Mouse (Mus musculus) MN1 (cell line): ENCODE measurements around the gene Mxra7.
"Not testable (repeated sequence)": the region's sequence is repeated elsewhere in the genome, so short reads cannot be mapped to it uniquely, and the experiment has no call there.

Experiments used
- DNase-seq: peaks from one replicate; pipeline ENCODE4 v3.0.0-alpha.2; 2016; ENCODE audit warnings: low spot score

Gene Mxra7

DNA sequence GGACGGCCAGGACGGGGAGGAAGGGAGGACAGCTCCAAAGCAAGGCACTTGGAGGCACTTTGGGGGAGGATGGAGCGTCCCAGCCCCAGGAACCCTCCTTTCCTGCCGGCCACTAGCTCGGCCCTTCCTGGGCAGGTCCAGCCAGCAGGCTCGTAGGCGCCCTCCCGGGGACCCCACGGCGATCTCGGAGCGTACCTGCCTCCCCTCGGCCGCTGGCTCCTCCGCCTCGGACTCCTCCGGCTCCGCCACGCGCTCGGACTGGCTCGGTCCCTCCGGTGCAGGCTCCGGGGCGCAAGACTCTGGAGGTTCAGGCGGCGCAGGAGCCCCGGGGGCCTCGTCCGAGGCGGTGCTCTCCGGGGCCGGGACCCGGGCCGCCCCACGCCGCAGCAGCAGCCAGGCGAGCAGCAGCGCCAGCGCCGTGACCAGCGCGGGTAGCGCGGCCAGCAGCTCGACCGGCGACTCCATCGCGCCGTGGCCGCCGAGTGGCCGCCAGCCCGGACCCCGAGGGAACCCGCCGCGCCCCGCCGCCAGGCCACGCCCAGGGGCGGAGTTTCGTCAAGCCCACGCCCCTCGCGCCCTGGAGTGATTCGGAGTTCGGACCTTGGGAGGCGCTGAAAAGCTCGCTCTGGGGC lies at the start of gene Mxra7:
Mxra7 (minus strand) TSS at position 513 of the 632 bp plus-strand sequence.
- DNase-seq, result peak; percentile 78

DNA sequence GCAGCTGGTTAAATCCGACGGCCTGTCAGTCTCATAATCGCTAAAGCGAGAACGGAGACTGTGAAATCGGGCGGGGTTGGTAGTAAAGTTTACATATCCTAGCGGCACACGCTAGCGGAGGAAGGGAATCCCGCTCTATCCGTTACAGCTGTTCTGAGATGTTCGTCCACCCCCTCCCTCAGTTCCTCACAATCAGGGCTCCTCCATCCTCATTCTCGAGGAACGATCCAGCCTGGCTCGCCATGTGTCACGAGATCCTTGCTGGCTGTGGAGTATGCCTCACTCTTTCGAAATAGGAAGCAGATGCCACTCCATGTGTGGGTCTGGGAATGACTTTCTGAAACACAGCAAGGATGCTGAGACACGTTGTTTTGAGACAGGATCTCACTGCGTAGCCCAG lies 46.1 kb upstream of the Mxra7 start:
- DNase-seq, result no peak

DNA sequence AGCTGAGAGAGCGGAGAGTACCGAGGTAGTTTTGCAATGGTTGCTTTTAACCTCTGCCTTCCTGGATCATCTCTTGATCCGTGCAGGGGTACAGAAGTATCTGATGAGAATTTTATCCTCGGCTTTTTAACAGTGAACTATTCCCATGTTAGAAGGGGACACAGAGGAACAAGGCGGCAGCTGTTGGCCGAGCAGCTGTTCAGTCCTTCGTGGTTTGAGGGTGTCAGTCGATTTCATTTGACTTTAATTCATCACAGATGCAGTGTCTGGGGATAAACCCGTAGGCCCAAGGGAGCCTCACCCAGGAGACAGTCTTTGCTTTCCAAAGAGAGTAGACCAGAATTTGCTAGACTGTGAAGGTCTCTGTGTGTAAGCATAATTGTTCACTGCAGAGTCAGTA lies 43.7 kb upstream of the Mxra7 start:
- DNase-seq, result no peak

DNA sequence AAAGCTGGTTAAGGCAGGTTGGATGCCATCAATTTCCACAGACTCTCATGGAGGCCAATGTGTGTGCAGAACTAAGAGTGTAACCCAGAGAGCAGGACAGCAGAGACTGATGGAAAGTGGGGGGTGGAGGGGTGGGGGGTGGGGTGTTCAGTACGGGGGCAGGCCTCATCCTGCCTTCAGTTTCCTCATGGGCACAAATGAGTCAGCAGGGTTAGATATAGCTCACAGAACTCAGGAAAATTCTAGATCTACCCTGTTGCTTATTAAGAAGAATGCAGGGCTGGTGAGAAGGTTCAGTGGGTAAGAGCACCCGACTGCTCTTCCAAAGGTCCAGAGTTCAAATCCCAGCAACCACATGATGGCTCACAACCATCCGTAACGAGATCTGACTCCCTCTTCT lies 41.8 kb upstream of the Mxra7 start:
- no peak for DNase-seq

DNA sequence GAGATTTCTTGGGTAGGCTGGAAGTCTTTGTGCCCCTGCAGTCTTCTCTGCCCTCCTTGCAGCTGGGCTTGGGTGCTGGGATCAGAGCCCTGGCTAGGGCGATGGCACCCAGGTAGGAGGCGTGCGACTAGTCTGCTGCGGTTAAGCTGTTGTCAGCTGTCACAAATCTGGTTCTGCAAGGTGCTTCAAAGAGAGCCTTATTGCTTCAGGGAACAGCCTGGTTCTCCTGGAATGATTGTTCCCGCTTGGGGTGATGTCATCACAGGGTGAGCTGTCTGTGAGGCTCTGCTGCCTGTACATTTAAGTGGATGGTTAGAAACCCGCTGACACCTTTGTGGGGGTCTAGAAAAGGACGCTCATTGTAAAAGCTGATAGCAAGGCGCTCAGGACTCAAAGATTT lies 41.4 kb upstream of the Mxra7 start:
- DNase-seq, result no peak

DNA sequence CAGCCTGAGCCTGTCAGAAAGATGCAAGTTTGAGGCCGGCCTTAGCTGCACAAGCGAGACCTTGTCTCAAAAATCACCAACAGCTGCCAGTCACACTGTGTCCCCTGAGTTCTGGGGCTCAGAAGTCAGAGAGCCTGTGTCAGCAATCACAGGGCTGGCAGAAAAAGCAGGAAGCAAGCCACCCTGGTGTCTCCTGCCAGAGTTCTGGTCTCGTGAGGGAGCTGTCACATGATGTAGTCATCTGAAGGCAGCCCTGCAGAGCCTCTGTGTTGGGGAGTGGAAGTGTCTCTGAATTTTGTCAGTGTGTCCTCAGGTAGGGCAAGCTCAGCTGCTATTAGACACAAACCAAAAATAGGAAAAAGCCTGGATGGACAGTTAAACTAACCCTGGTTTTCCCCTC lies 40.3 kb upstream of the Mxra7 start:
- DNase-seq, result no peak

DNA sequence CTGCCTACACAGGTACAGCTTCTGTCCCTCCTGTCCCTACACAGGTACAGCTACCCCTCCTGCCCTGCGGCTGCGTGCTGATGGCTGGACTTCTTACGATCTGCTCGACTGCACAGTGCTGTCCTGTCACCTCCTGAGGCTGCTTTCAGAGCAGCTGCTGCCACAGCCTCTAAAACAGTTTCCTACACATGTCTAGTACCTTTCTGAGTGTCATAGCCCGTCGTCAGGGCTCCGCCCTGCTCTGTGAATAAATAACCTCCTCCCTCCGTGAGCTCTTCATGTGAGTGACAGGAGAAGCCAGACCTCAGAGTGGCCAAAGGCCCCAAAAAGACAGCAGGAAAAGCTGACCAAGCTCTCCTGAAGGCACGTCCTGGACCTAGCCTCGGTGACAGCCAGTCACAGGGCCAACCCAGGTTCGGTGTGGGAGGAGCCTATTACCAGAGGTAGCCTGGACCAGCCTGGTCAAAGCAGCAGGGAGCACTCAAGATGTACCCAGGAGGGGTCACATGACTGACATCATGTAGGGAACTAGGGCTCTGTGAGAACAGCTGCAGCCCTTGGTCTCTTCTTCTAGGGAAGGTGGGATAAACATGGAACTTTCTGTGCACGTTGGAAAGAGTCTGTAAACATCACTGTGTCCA lies 38.2 kb upstream of the Mxra7 start:
- no peak for DNase-seq

DNA sequence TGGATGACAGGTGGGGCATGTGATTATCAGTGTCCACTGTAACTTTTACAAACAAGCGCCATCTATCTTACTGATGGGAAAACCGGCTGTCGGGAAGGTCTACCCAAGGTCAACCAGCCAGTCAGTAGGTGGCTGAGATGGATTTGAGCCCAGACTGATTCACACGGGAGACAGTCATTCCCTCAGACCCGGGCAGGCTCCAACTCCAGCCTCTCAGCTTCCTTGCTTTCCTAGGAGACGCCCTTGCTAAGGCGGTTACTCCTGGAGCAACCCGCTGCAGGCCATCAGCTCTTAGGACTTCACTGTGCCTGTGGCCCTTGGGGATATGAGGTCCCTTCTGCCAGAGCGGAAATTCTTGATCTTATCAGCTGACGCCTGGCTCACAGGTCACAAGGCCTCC lies 36.6 kb upstream of the Mxra7 start:
- DNase-seq, result peak; percentile 64

DNA sequence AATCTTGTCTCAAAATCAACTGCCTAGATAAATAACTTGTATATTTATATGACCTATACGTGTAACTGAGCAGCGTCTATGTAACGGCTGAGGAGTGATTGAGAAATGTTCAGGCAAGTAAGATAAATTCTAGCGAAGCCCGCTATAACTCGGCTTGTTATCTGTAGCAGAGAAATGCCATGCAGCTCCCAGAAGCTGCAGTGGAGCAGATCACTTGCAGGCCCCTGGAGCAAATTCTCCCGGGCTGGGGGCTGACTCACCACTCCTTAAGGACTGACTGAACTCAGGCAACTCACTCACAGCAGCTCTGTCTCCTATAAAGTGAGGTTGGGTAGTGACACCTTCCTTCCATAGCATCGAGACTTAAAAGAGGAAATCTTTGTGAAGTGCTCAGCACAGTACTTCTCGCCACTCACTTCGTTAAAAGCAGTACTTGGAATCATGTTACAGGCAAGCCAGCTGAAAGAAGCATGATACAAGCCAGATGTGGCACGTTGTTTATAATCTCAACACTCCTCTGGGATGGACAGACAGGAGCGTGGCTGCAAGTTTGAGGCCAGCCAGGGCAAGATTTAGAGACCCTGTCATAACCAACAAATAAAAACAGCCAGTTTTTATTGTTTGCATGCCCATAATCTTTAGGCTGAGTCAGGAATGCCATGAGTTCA lies 29.5 kb upstream of the Mxra7 start:
- peak; percentile 60 for DNase-seq

DNA sequence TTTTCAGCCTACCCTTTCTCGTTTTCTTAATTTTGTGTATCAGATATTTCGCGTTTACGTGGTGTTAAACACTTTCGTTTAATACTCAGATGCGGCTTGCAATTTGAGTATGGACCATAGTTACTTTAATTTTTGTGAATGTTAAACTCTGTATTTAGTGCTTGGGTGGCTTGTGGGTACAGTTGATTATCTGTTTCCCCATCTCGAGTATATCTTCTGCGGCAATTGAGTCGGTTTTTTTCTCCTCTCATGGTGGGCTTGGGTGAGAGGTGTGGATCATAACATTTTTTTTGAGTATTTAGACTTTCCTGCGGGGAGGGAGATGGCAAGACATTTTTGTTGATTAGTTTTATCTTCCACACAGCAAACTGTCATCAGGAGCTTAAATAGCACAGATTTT lies 26.4 kb upstream of the Mxra7 start:
- DNase-seq, result no peak

DNA sequence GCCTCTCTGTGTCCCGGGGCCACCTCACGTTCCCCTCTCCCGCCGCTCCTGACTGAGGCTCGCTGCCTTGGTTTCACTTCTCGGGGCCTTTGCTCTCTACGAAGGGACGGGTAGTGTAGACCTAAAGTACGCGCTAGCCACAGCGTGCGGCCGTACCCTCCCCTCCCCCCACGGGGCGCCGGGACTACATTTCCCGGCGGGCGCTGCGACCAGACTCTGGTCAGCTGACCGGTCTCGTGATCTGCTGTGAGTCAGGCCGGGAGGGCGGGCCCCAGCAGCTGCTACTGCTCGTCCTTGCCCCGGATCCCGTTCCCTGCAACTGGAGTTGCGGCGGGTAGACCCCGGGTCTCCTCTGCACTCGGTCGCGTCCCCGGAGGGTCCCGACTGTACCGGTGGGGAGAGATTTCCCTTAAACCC lies 25.7 kb upstream of the Mxra7 start:
- peak; percentile 94 for DNase-seq

DNA sequence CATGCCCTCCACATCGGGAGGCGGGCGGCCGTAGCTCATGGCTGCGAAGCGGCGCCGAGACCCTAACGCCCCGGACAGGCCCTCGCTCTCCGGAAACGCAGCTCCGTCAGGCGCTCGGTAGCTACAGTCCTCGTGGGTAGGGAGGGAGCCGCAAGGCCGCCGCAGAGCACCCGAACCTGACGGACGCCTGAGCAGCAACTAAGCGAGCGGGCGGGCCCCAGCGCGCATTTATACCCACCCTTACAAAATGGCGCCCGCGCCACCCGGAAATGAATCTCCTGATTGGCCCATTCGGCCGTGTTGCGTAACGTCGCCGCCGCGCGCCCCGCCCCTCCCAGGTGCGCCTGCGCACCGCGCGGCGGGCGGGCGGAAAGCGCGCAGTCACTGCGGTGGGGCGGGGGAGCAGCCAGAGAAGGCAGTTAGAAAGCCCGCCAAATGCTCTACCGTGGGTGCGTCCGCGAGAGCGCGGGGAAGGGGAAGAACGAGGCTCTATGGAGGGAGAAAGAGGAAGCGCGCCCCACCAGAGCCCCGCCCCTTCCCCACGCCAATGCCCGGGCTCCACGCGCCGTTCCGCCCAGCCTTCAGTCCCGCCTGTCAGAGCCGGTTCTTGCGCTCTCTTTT lies 25.2 kb upstream of the Mxra7 start, which contains the start of gene Srsf2:
Srsf2 (minus strand) TSS at position 204 of the 621 bp plus-strand sequence.
- peak; percentile 94 for DNase-seq

DNA sequence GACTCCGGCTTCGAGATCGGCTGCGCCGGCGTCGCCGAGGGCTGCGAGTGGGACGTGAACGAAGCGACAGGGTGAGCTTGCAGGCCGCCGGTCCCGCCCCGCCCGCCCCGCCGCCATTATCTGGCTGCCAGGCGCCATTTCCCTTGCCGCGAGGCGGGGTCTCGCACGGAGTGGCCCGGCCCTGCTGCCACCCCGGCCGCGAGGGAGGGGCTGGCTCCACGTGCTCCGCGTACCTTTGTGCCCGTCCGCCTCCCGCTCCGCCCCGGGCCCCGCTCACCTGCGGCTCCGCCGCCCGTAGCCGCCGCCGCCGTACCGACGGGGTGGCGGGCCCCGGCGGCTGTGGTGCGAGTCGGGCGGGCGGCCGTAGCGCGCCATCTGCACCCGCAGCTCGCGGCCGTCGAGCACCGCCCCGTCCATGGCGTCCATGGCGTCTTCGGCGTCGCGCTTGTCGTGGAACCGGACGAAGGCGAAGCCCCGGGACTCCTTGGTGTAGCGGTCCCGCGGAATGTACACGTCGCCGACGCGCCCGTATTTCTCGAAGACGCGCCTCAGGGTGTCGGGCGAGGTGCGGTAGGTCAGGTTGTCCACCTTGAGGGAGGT lies 24.5 kb upstream of the Mxra7 start, which contains the start of gene Mfsd11:
Mfsd11 (plus strand) TSS at position 150 of the 600 bp plus-strand sequence.
- peak; percentile 76 for DNase-seq

DNA sequence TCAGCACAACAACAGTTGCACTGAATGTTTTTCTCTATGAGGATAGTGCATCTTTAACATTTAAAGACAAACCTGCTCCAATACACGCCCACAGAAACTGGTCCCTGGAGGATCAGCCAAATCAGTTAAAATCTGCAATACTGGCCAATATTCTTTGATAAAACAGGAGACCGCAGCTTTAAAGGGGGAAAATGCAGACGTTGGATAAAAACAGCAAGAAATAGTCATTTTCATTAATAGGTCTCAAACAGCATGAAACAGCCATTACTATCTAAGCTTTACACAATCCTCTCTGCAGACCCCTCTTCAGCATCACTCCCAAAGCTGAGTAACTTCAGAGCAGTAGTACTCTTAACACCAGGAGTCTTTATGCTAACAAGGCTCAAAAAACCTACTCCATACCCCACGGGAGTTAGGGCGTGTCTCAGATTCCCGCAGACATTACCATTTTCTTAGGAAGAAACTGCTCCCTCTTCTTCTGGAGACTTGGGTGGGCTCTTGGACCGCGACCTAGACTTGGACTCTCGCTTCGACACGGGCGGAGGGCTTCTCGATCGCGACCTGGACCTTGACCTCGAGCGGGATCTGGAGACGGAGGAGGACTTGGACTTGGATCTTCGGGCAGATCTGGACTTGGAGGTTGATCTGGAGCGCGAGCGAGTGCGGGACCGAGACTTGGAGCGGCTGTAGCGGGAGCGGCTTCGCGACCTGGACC lies 23.9 kb upstream of the Mxra7 start:
- DNase-seq, result peak; percentile 53

DNA sequence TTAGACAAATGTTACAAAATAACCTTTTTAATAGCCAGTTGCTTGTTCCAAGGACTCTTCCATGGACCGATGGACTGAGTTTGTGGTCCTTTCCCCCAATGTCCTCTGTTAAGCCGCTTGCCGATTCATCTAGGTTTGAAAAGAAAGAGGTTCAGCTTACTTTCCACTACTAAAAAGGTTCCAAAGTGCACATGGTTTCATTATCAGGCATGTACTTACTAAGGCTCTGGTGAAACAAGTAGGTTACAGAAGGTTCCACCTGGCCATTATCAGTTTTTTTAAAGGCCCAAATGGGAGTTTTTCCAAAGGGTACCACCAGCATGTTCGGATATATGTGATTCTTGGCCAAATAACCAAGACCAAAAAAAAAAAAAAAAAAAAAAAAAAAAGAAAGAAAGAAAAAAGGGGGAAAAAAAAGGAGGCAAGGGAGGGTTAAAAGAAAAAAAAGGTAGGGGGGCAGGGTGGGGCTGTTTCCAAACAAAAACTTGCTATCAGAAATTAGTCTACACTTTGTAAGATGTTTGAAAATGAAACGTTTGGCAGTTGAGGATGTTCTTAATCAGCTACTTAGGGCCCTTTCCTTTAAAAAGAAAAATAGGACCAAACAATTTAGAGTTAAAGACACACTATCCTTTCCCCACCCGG lies 23.1 kb upstream of the Mxra7 start:
- no peak for DNase-seq

DNA sequence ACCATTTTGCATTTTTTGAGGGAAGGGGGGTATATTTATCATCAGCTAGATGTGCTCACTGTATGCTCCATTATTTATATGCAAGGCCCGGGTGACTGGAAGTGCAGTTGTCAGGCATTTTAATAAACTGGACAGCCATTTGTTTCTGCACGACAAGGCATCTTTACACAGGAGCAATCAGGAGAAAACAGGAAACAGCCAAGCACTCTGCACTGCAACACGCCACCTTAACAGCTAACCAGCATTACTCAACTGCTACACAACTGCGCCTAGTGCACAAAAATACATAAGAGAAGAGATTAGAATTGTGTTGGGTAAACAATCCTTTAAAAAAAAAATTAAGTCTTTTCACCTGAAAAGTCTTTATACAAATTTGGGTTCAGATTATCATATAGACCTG lies 22.2 kb upstream of the Mxra7 start:
- DNase-seq, result no peak

DNA sequence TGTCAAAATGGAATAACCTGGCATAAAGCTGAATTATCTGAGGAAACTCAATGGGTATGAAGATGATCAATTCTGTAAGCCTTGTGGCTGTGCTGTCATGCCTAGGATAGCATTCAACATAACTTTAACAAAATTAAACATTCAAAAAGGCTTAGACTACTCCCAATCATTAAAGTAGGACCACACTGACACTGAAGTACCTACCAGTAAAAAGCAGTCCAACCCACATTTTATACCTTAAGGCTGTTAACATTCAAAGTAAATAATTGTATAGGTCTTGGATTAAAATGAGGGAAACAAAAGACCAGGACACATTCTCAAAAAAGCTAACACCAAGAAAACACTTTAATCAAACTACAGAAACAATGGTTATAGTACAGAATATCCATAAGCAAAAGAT lies 21.7 kb upstream of the Mxra7 start:
- no peak for DNase-seq

DNA sequence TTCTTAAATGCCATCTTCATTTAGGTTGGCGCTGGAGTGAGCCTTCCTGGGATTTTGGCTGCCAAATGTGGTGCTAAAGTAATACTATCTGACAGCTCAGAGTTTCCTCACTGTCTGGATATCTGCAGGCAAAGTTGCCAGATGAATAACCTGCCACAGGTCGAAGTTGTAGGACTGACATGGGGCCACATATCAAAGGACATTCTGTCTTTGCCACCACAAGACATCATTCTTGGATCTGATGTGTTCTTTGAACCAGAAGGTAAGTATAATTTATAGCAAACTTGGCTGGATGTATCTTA lies 21.0 kb upstream of the Mxra7 start:
- DNase-seq, result not testable (repeated sequence)

DNA sequence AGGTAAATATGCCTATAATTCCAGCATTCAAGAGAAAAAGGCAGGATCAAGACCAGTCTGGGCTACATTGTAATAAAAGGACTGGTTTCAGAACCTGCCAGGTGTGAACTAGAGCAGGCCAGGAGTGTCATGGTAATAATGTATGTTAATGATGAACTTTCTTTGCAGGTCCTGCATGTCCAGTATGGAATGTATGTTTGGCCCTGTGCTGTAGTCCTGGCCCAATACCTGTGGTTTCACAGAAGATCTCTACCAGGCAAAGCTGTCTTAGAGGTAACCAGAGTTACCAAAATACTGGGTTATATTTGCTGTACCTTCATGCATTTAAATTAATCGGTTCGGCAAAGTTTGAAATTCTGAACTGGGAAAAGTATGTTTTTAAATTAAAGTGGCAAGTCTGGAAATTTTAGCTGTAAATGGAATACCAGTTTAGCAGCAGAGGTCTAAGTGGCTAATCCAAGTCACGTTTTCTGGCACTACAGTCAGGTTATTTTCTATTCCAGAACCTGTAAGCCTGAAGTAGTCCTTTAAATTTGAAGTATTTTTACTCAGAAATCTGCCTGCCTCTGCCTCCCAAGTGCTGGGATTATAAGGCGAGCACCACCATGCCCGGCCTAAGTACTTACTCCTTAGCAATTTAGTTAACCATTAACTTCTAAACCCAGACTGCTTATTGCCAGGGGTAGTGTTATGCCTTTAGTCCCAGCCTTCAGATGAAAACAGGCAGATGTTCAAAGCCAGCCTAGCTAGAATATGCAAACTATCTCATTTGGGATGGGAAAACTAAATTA lies 20.4 kb upstream of the Mxra7 start:
- DNase-seq, result no peak

DNA sequence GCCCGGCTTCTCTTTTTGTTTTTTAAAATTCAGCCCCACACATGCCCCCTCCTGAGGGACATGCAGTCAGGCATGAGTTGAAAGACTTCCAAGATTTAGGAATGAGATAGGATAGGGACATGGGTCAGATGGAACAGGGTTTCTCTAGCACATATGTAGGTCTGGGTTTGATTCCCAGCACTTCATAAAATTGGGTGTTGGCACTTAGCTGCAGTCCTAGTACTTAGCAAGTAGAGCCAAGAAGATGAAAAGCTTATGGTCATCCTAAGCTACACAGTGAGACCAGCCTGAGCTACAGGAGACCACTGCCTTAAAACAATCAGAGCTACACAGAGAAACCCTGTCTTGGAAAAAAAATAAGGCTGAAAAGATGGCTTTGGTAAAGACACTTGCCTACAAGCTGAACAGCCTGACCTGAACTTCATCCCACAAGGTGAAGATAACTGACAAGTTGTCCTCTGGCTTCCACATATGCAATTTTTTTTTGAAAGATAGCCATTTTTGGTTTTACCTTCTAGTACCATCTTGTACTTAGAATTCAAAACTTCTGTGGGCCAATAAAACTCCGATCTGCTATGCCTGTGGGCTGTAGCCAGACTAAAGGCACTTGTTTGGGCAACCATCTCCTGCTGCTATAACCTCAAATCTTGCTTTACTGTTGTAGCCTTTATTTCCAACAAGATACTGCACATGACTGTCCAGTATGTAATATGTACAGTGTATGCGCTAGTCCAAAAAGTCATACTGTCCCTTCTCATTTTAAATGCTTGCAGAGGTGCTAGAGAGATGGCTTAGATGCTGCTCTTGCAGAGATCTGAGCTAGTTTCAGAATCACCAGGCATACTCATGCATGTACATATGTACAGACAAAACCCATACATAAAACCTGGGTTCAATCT lies 19.6 kb upstream of the Mxra7 start:
- DNase-seq, result no peak
